Mouse (Mus musculus) ovary, postnatal 14 days (tissue): Measurements from ENCODE around the gene Epha10.

Source experiments
- DNase-seq: peaks from one replicate; pipeline ENCODE4 v3.0.0; 2022; ENCODE audit warnings: low spot score

The Epha10 gene

GRCm38 (mm10) chr4:124880599-124880998, at the start of gene Epha10:
Gene Epha10, plus strand, starts transcription at chr4:124880899.
- no peak for DNase-seq

DNA sequence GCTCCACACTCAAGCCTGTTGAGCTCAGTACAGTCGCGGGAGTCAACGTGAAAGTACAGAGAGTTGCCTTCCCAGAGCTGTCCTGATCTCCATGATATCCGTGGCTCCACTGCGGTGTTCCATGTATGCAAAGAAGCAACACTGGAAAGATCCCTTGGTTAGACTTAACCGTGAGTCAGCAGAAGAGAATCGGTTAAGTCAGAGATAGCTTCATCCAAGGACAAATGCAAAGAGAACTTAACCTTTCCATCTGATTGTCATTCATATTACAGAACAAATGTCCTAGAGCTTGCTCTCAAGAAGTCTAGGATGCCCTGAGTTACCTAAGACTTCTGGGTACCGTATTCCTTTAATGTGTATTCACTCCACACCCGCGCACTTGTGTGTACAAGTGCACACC, 47.9 kb upstream of the Epha10 start:
- no peak for DNase-seq

- DNase-seq = no peak
These were observed 42.5 kb upstream of the Epha10 start for GRCm38 (mm10) chr4:124838035-124838700.

DNA sequence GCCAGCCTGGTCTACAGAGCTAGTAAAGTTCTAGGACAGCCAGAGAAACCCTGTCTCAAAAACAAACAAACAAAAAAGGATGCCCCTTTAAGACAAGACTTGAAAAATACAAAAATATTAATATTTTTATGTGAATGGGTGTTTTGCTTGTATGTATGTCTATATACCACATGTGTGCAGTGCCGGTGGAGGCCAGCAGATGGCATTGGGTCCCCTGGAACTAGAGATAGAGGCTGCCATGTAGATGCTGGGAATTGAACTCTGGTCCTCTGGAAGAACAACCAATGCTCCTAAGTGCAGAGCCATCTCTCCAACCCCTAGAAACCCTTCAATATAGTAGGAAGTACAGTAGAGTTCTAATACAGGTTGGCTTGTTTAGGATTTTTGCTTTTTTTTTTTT, 39.7 kb upstream of the Epha10 start:
- DNase-seq = no peak

DNA sequence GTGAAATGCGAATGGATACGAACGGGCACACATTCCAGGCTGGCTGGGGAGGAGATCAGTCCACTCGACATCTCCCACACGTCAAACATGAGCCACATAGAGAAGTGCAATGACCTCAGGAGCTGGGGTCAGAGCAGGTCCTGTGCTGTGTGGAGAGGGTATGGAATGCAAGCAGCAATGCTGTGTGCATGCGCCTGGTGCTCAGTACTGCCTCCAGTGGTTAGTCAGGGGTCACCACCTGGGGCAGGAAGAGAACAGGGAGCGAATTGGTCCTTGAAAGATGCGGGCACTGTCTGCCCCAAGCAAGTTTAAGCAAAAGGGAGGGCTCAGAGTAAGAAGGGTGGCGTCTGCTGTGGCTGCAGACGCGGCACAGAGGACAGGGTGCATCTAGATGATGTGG, 37.2 kb upstream of the Epha10 start:
- DNase-seq = no peak

GRCm38 (mm10) chr4:124847573-124847972, 33.1 kb upstream of the Epha10 start:
- DNase-seq = peak; percentile 62

DNA sequence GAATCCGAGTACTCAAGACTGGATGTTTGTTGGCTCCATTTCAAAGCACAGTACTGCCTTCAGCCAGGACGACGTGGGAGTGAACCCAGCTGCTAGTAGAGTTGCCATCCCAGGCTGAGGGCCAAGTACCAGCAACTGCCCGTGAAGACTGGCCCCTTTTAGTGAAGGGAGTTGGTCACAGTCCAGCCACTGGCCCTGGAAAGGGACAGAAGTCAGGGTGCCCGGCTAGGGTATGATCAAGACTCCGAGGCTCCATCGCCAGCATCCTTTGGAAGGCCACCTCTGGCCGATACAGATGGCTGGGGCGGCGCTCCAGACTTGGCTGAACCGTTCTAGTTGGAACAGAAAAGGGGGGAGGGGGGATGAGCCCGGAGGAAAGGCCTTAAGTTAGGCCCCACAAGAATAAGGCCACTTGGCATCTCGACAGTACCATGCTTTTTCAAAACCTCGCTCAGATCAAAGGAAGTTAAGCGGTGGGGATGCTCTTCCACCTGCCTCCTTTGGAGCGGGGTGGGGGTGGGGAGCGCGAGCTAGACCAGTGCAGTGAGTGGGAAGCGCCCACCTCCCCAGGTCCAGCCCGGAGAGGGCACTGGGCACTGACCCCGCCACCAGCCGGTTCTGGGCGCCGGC, 31.0 kb upstream of the Epha10 start:
- DNase-seq = peak; percentile 48

GRCm38 (mm10) chr4:124850261-124850913, 30.3 kb upstream of the Epha10 start, which contains the start of gene Yrdc:
Gene Yrdc, plus strand, starts transcription at chr4:124850679.
- peak; percentile 91 for DNase-seq

DNA sequence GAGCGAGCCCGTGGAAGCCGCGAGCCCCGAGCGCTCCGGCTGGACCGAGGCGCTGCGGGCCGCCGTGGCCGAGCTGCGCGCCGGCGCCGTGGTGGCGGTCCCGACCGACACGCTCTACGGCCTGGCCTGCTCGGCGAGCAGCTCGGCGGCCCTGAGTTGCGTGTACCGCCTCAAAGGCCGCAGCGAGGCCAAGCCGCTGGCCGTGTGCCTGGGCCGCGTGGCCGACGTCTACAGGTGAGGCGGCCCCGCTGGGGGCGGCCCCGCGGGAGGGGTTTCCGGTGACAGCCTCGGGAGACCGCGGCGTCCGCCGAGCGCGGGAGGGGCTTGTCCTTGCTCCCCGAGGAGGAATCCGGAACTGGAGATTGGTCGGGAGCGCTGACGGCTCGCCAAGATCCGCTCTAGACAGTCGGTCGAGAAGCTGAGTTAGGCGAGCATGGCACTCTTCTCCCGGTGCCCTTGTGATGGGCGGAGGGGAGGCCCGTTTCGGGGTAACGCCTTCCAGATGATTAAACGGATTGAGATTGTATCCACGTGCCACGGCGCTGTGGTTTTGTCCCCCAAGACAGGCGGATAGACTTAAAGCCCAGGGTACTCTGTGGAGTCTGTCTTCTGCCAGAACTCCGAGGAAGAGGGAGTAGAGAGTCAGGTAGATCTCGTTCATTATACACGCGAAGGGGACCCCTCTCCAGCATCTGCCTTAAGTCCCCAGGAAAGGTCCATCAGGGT, 29.6 kb upstream of the Epha10 start, which contains the start of gene 1110065P20Rik:
TSS of gene 1110065P20Rik (minus strand) at position 264 of the 726 bp plus-strand sequence.
- peak; percentile 57 for DNase-seq

- DNase-seq = no peak
These were observed 24.4 kb upstream of the Epha10 start for GRCm38 (mm10) chr4:124856294-124856693.

DNA sequence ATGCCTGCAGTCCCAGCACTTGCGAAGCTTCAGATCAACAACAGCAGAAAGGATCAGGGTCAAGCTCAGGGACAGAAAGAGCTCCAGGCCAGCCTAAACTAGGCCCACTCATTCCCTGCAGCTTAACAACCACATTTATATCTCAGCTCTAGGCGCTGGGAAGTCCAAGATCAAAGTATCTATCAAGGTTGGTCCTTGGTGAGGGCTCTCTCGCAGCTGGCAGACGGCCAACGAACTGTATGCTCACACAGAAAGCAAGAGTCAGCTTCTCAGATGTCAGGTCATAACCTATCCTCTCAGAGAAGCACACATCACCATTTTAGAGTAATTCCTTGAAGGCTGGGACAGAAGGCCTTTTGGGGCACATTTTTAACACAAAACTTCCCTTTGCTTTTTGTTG, 22.3 kb upstream of the Epha10 start:
- no peak for DNase-seq

- peak; percentile 69 for DNase-seq
These were observed 20.3 kb upstream of the Epha10 start for GRCm38 (mm10) chr4:124860446-124860845.

DNA sequence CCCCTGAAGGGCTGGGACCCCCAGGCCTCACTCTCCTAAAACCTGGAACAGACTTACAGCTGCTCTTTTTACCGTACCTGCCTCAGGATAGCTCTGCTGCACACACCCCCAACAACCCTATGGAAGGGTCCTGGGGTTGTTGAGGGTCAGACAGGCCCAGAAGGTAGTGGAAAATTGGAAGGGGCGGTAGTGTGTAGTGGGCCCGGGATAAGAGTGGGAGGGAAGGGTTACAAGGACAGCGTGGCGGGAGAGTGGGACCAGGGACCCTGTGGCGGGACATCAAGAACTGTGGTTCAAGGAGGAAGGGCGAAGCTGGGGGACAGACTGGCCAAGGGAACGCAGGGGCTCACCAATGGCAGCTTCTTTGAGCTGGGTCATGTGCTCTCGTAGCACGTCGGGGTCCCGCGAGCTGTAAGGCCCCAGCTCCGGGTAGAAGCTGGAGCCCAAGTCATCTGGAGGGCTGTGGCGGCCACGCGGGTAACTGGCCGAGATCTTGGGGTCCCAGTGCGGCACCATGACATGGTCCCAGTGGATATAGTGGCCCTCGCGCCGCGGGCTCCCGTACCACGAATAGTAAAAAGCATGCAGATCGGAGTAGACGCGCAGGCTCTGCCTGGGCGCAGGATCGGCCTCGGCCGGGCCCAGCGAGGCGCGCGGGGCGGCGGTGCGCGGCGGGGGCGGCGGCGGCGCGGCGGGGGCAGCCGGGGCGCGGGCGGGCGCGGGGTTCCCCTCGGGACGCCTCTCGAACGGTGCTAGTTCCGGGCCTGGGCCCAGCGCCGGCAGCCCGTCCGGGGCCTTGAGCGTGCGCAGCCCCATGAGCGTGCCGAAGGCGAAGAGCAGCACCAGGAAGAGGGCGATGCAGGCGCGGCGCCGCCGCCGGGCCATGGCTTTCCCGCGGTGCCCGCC, 19.2 kb upstream of the Epha10 start, which contains the start of gene Maneal:
TSS of gene Maneal (minus strand) at position 889 of the 906 bp plus-strand sequence.
- no peak for DNase-seq

DNA sequence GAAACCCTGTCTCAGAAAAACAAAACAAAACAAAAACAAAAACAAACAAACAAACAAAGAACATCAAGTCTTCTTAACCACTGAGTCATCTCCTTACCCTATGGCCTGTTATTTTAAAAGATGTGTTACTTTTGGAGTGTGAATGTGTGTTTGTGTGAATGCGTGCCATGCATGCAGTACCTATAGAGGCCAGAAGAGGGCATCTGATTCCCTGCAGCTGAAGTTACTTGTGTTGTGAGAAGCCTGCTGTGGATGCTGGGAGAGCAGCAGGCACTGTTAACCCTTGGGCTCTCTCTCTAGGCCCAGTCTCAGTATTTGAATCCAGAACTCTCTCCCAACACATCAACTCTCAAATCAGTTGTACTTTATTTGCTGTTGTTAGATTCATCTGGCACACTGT, 8.0 kb upstream of the Epha10 start:
- no peak for DNase-seq

DNA sequence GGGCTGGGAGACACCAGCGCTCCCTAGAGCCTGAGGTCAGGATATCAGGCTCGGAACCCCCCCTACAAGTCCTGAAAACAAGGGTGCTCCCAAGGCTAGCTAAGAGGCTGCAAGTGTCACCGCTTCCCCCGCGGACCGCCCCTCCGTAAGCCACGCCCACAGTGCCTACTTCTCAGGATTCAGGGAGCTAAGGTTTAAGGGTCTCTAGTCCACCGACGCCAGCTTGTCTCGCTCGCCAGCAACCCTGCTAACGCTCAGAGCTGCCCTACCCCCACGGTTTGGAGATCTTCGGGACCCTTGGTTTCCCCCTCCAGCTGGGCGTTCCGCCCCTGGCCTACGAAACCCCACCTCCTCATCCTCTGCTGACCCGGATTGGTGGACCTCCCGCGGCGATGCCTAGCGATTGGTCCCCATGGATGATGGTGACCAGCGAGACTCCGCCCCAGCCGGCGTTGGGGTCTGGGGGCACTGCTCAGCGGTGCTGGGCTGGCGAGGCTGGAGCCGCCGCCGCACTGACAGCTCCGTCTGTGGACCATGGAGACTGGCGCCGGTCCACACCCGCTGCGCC, 726 bp downstream of the Epha10 start:
- no peak for DNase-seq

DNA sequence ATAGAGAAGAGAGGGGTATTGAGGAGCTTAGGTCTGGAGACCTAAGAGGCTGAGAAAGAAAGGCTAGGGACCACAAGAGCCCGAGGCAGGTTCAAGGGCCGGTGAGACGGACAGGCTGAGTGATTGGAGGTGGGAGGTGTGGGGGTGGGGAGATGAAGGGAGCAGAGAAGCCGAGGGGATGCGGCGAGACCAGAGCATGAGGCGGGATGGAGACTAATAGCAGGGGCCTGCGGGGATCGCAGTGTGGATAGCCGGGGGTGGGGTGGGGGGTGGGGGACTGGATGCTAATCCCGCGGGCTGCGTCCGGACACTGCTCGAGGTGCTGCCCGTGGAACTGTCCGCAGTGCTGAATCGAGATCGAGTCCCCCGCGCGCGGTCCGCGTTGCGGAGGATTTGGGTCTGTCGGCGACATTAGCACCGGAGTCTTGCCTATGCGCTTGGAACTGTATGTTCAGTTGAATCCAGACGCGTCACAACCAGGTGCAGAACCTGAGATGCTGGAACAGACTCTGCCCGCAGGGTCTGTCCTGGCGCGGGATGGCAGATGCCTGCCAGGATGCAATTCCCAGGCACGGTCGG, 1.5 kb downstream of the Epha10 start:
- DNase-seq = peak; percentile 30

GRCm38 (mm10) chr4:124888702-124889101, 8.0 kb downstream of the Epha10 start:
- no peak for DNase-seq

DNA sequence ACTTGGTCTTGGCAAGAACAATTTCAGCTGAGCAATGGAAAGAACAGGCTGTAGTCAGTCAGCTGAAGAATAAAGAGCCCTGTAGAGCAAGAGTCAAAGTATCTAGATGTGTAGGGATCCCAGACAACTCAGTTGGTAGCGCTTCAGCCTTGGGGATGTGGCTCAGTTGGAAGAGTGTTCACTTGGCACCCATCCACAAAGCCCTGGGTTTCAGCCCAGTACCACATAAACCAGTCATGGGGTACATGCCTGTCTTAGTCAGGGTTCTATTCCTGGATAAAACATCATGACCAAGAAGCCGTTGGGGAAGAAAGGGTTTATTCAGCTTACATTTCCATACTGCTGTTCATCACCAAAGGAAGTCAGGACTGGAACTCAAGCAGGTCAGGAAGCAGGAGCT, 9.2 kb downstream of the Epha10 start:
- no peak for DNase-seq

DNA sequence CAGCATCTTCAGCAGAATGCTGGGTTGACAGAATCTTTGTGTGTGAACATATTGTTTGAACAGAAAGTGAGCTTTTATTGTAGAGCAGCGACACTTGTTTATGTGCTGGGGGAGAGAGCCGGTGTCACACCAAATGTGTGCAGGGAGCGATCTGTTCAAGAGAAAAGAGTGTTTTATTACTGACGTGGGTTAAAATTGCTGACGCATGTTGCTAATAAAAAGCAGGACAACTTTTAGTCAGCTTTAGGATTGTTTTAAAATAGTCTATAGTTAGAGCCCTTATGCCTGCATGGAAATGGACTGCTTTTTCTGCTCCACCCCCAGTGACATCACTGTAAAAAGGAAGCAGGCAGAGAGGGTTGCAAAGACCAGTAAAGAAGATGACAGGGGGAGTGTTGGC, 10.1 kb downstream of the Epha10 start:
- DNase-seq = no peak

DNA sequence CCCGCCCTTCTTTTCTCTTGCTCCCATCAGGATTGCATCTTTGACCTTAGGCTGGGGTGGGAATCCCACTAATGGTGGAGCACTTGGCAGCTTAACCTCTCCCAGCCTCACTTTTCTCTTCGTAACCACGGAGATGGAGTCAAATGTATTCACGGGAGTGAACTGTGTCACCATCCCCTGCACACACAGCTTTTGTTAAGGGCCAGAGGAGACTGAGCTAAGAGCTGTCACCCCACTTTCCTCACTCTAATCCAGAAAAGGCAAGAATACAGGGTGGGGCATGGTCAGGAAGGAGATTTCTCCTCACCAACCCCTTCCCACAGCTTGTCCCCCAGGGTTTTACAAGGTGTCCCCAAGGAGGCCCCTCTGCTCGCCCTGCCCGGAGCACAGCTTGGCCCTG, 13.1 kb downstream of the Epha10 start:
- no peak for DNase-seq
